Mouse (Mus musculus) thymus, adult 2 months (tissue): ENCODE results near the gene Pex11a.

Experiments
- CTCF ChIP-seq: fragments of 200-500 bp; IDR thresholded peaks from 2 replicates; pipeline ENCODE4 v1.5.1; 2012; ENCODE audit warnings: mild to moderate bottlenecking, control low read depth, low read length, moderate library complexity, borderline replicate concordance; ENCODE audit not compliant: control insufficient read depth, poor library complexity, insufficient read depth; ENCODE audit errors: extremely low read depth
- POLR2A ChIP-seq: fragments of 200-500 bp; IDR thresholded peaks from 2 replicates; pipeline ENCODE4 v1.6.1; 2012; ENCODE audit warnings: mild to moderate bottlenecking, low read length, control low read depth, moderate library complexity; ENCODE audit not compliant: control insufficient read depth, poor library complexity, insufficient read depth; ENCODE audit errors: extremely low read depth

- TF ChIP-seq POLR2A (no peak), CTCF (no peak)
Measured at GRCm38 (mm10) chr7:79742277-79742658, 663 bp downstream of the Pex11a start.
